In the genomic region with DNA sequence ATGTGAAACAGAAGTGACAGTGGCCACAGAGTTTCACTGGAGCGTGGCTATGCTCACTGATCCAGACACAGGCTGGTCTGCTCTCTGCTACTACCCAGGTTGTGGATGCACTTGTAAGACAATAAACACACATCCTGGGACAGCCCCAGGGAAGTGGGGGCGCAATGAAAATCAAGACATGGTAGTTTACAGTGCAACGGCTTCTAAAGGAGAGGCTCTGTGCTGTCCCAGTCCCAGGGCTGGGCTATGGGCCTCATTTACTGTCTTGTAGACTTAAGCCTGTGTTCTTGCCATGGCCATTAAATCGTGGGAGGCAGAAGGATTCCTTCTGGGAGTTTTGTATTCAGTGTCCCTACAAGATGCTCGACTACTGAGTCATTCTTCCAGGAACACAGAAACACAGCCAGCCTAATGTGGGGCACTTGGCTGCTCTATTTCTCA, we compare ENCODE assay signal across 13 mouse cellular contexts.
DNase-seq lines count a peak whose midpoint lies in the region; ATAC-seq lines count a peak whose summit lies in the region.
"Had no signal": no experiment of that assay in that cellular context is flagged by ENCODE, and none has a peak within 500 bp of the region (broad histone marks: within the 10 kb centered on the region; RNA-seq: fewer than 3 reads in every experiment).

No protein-coding gene starts in this region.

- H3K9me3 ChIP-seq in hindbrain, embryonic 14.5 days (ENCODE audit: control insufficient read depth, low read length) = 0 out of 2 replicates have a peak, but pooled peaks cover 4% of the 10 kb centered on the region
- H3K9me3 ChIP-seq in hindbrain, embryonic 11.5 days (ENCODE audit: control insufficient read depth, low read length) = no peaks in the 10 kb centered on the region
- no peaks in the 10 kb centered on the region for H3K9me3 ChIP-seq in midbrain, embryonic 11.5 days (ENCODE audit: control insufficient read depth, low read length)
- no peaks in the 10 kb centered on the region for H3K9me3 ChIP-seq in midbrain, embryonic 14.5 days (ENCODE audit: control insufficient read depth, low read length)
- H3K9me3 ChIP-seq in neural tube, embryonic 14.5 days (ENCODE audit: control insufficient read depth, low read length) = no peaks in the 10 kb centered on the region
- H3K9me3 ChIP-seq: forebrain, embryonic 15.5 days; liver, embryonic 12.5 days had no signal

- no peaks in the 10 kb centered on the region for H3K27me3 ChIP-seq in hindbrain, embryonic 14.5 days (ENCODE audit: control insufficient read depth, insufficient read depth, low read length)
- H3K27me3 ChIP-seq in hindbrain, embryonic 11.5 days (ENCODE audit: control insufficient read depth, insufficient read depth, low read length) = no peaks in the 10 kb centered on the region
- H3K27me3 ChIP-seq in midbrain, embryonic 11.5 days (ENCODE audit: control insufficient read depth, insufficient read depth, low read length) = no peaks in the 10 kb centered on the region
- H3K27me3 ChIP-seq in midbrain, embryonic 14.5 days (ENCODE audit: control insufficient read depth, insufficient read depth, low read length) = no peaks in the 10 kb centered on the region
- H3K27me3 ChIP-seq in neural tube, embryonic 14.5 days (ENCODE audit: control insufficient read depth, insufficient read depth, low read length) = no peaks in the 10 kb centered on the region
- H3K27me3 ChIP-seq: forebrain, embryonic 15.5 days; liver, embryonic 12.5 days had no signal

- H3K4me1 ChIP-seq in hindbrain, embryonic 14.5 days (replicated peaks; ENCODE audit: control insufficient read depth, insufficient read depth, low read length) = peaks cover 6% of the 10 kb centered on the region; the same call in 1 of the 2 replicates
- no peaks in the 10 kb centered on the region for H3K4me1 ChIP-seq in hindbrain, embryonic 11.5 days (replicated peaks; ENCODE audit: control insufficient read depth, insufficient read depth, low read length)
- no peaks in the 10 kb centered on the region for H3K4me1 ChIP-seq in midbrain, embryonic 11.5 days (ENCODE audit: control insufficient read depth, insufficient read depth, low read length)
- H3K4me1 ChIP-seq in midbrain, embryonic 14.5 days (ENCODE audit: control insufficient read depth, insufficient read depth, low read length) = no peaks in the 10 kb centered on the region
- H3K4me1 ChIP-seq in neural tube, embryonic 14.5 days (ENCODE audit: control insufficient read depth, insufficient read depth, low read length) = no peaks in the 10 kb centered on the region
- H3K4me1 ChIP-seq: liver, embryonic 12.5 days had no signal

- no peak for ATAC-seq in hindbrain, embryonic 14.5 days (ENCODE audit: low FRiP score)
- no peak for ATAC-seq in hindbrain, embryonic 11.5 days (ENCODE audit: low FRiP score)
- no peak for ATAC-seq in midbrain, embryonic 11.5 days (ENCODE audit: low FRiP score)
- no peak for ATAC-seq in midbrain, embryonic 14.5 days (ENCODE audit: low FRiP score, low TSS enrichment)
- peak; percentile 51; the same call in 1 of the 2 replicates for ATAC-seq in neural tube, embryonic 14.5 days (ENCODE audit: low read depth)
- ATAC-seq: forebrain, embryonic 15.5 days; liver, embryonic 12.5 days had no signal

- 0 out of 2 replicates have a peak overlapping the region, but pooled peaks have one; percentile 10 for H3K9ac ChIP-seq in hindbrain, embryonic 14.5 days
- no peak overlapping the region for H3K9ac ChIP-seq in hindbrain, embryonic 11.5 days (ENCODE audit: low read depth, low read length)
- no peak overlapping the region for H3K9ac ChIP-seq in midbrain, embryonic 11.5 days (ENCODE audit: low read length)
- H3K9ac ChIP-seq in midbrain, embryonic 14.5 days (replicated peaks; ENCODE audit: low read length) = no peak overlapping the region
- H3K9ac ChIP-seq in neural tube, embryonic 14.5 days (replicated peaks; ENCODE audit: low read depth, low read length) = no peak overlapping the region
- H3K9ac ChIP-seq: forebrain, embryonic 15.5 days; liver, embryonic 12.5 days had no signal

- H3K4me3 ChIP-seq in hindbrain, embryonic 14.5 days (replicated peaks; ENCODE audit: low read length) = no peak overlapping the region
- no peak overlapping the region for H3K4me3 ChIP-seq in hindbrain, embryonic 11.5 days (ENCODE audit: low read depth, low read length)
- no peak overlapping the region for H3K4me3 ChIP-seq in midbrain, embryonic 11.5 days (ENCODE audit: low read depth, low read length)
- no peak overlapping the region for H3K4me3 ChIP-seq in midbrain, embryonic 14.5 days (replicated peaks; ENCODE audit: low read depth, low read length)
- H3K4me3 ChIP-seq in neural tube, embryonic 14.5 days (ENCODE audit: low read depth, low read length) = no peak overlapping the region
- H3K4me3 ChIP-seq: forebrain, embryonic 15.5 days; liver, embryonic 12.5 days had no signal

- H3K36me3 ChIP-seq in hindbrain, embryonic 14.5 days (replicated peaks; ENCODE audit: control insufficient read depth, insufficient read depth) = peaks cover 61% of the 10 kb centered on the region
- H3K36me3 ChIP-seq in hindbrain, embryonic 11.5 days (ENCODE audit: control insufficient read depth, insufficient read depth, low read length) = peaks cover 2% of the 10 kb centered on the region; the same call in 1 of the 2 replicates
- peaks cover 15% of the 10 kb centered on the region; the same call in 1 of the 2 replicates for H3K36me3 ChIP-seq in midbrain, embryonic 11.5 days (ENCODE audit: control insufficient read depth, insufficient read depth, low read length)
- H3K36me3 ChIP-seq in midbrain, embryonic 14.5 days (ENCODE audit: control insufficient read depth, insufficient read depth, low read length) = peaks cover 73% of the 10 kb centered on the region
- peaks cover 35% of the 10 kb centered on the region; the same call in 1 of the 2 replicates for H3K36me3 ChIP-seq in neural tube, embryonic 14.5 days (ENCODE audit: control insufficient read depth, insufficient read depth, low read length)
- H3K36me3 ChIP-seq: G1E had no signal

- DNase-seq in adrenal gland, adult (ENCODE audit: inconsistent age in 2 of 2, low spot score in 1 of 2) = peak; percentile 23 to 71
- no peak for DNase-seq in adrenal gland, postnatal 14 days
- DNase-seq in hindbrain, embryonic 14.5 days (ENCODE audit: low spot score) = no peak
- no peak for DNase-seq in hindbrain, embryonic 11.5 days (ENCODE audit: low spot score)
- peak; percentile 80 for DNase-seq in midbrain, embryonic 11.5 days (ENCODE audit: low spot score, missing footprints)
- no peak for DNase-seq in midbrain, embryonic 14.5 days
- DNase-seq in heart, postnatal 4 days = no peak
- DNase-seq: thymus, postnatal 25 days had no signal

- H3K4me2 ChIP-seq in hindbrain, embryonic 14.5 days (replicated peaks) = no peak overlapping the region
- no peak overlapping the region for H3K4me2 ChIP-seq in hindbrain, embryonic 11.5 days (replicated peaks; ENCODE audit: low read depth, low read length)
- no peak overlapping the region for H3K4me2 ChIP-seq in midbrain, embryonic 11.5 days
- H3K4me2 ChIP-seq in midbrain, embryonic 14.5 days (ENCODE audit: low read length) = no peak overlapping the region
- H3K4me2 ChIP-seq in neural tube, embryonic 14.5 days (ENCODE audit: low read depth, low read length) = no peak overlapping the region
- H3K4me2 ChIP-seq: forebrain, embryonic 15.5 days; liver, embryonic 12.5 days had no signal

- WGBS in hindbrain, embryonic 14.5 days = 27% methylated on average over 5 of the region's 5 CpGs
- WGBS in hindbrain, embryonic 11.5 days = 53% methylated on average over 5 of the region's 5 CpGs
- 69% methylated on average over 5 of the region's 5 CpGs for WGBS in midbrain, embryonic 11.5 days
- 62% methylated on average over 5 of the region's 5 CpGs for WGBS in midbrain, embryonic 14.5 days
- WGBS in neural tube, embryonic 14.5 days = 15% methylated on average over 5 of the region's 5 CpGs

- no peak overlapping the region for H3K27ac ChIP-seq in hindbrain, embryonic 14.5 days
- H3K27ac ChIP-seq in hindbrain, embryonic 11.5 days (ENCODE audit: low read depth, low read length) = no peak overlapping the region
- H3K27ac ChIP-seq in midbrain, embryonic 11.5 days (ENCODE audit: low read depth, low read length) = no peak overlapping the region
- no peak overlapping the region for H3K27ac ChIP-seq in midbrain, embryonic 14.5 days (replicated peaks; ENCODE audit: low read depth, low read length)
- no peak overlapping the region for H3K27ac ChIP-seq in neural tube, embryonic 14.5 days (ENCODE audit: low read depth, low read length)
- H3K27ac ChIP-seq: forebrain, embryonic 15.5 days; liver, embryonic 12.5 days; macrophage had no signal

Comparison
In these comparisons a context has a peak if more than half of its experiments do, and no peak if none do; other contexts are left out.
1. DNase-seq: peak in adrenal gland, adult (2 of 2) and midbrain, embryonic 11.5 days (single experiment); none in adrenal gland, postnatal 14 days (single experiment), hindbrain, embryonic 14.5 days (single experiment), hindbrain, embryonic 11.5 days (single experiment), midbrain, embryonic 14.5 days (single experiment) and heart, postnatal 4 days (single experiment).